Mouse (Mus musculus) cerebellum, adult 2 months (tissue): ENCODE measurements around the gene Mprip. TPM values are rescaled to one million over a fixed set of nuclear protein-coding genes. Genes with fewer than 3 reads are reported as not detected.
"Not testable (repeated sequence)": the region's sequence is repeated elsewhere in the genome, so short reads cannot be mapped to it uniquely, and the experiment has no call there.

ENCODE experiments used
- DNase-seq, 2 experiments: peaks; one replicate each; pipeline ENCODE4 v3.0.0; 2021
- H3K27ac ChIP-seq: fragments of 200-500 bp; 2 replicates; pipeline ENCODE4 v1.5.1; 2012; ENCODE audit warnings: low read length, control low read depth, inconsistent platforms; ENCODE audit not compliant: insufficient read depth
- H3K27me3 ChIP-seq: fragments of 200-500 bp; 2 replicates; pipeline ENCODE4 v1.6.1; 2012; ENCODE audit warnings: inconsistent platforms, mild to moderate bottlenecking, low read length, moderate library complexity; ENCODE audit not compliant: control insufficient read depth, insufficient read depth
- H3K4me1 ChIP-seq: fragments of 200-500 bp; 2 replicates; pipeline ENCODE4 v1.6.1; 2011; ENCODE audit warnings: low read length; ENCODE audit not compliant: control insufficient read depth, insufficient read depth
- H3K4me3 ChIP-seq: fragments of 200-500 bp; replicated peaks from 2 replicates; pipeline ENCODE3; 2011; ENCODE audit warnings: mild to moderate bottlenecking, low read depth, low read length, control low read depth; ENCODE audit not compliant: insufficient read depth
- CTCF ChIP-seq: fragments of 200-500 bp; IDR thresholded peaks from 2 replicates; pipeline ENCODE4 v1.5.1; 2011; ENCODE audit warnings: low read depth, mild to moderate bottlenecking, control low read depth, low read length, moderate library complexity, borderline replicate concordance; ENCODE audit not compliant: insufficient read depth
- POLR2A ChIP-seq: fragments of 200-500 bp; IDR thresholded peaks from 2 replicates; pipeline ENCODE4 v1.6.1; 2011; ENCODE audit warnings: low read length, control low read depth, borderline replicate concordance; ENCODE audit not compliant: insufficient read depth
- WGBS: fragments of 180-500 bp; shearing (Covaris S2); methylation state at CpG from one replicate; pipeline ENCODE4 v1.1.7; 2018; 5-methylcytosine and 5-hydroxymethylcytosine counted together
- polyA plus RNA-seq: library from polyadenylated mRNA; depleted of rRNA; stranded (reverse); fragments of >200 nt; gene quantifications from 2 replicates; pipeline ENCODE4 v1.2.3, GENCODE M21; 2012

Gene Mprip
- polyA plus RNA-seq, 1 experiment = 160 TPM

- TF ChIP-seq POLR2A (no peak), CTCF (peak; percentile 18; the same call in 1 of the 2 replicates)
- DNase-seq = peak in 1 of 2 experiments; percentile 59
- 33% methylated on average over 1 of the region's 1 CpGs for WGBS
- no peaks in the 10 kb centered on the region for H3K27me3 ChIP-seq
- H3K27ac ChIP-seq = peak overlapping the region; percentile 66; the same call in 1 of the 2 replicates
- H3K4me3 ChIP-seq = no peak overlapping the region
- peaks cover 37% of the 10 kb centered on the region for H3K4me1 ChIP-seq
Measured at GRCm38 (mm10) chr11:59732407-59733066, 71.4 kb downstream of the Mprip start.

GRCm38 (mm10) chr11:59733600-59733999 lies 72.5 kb downstream of the Mprip start:
- 76% methylated on average over 5 of the region's 5 CpGs for WGBS
- not testable (repeated sequence) for H3K27me3 ChIP-seq, DNase-seq, H3K27ac ChIP-seq, H3K4me3 ChIP-seq
- H3K4me1 ChIP-seq = peaks cover 38% of the 10 kb centered on the region

DNA sequence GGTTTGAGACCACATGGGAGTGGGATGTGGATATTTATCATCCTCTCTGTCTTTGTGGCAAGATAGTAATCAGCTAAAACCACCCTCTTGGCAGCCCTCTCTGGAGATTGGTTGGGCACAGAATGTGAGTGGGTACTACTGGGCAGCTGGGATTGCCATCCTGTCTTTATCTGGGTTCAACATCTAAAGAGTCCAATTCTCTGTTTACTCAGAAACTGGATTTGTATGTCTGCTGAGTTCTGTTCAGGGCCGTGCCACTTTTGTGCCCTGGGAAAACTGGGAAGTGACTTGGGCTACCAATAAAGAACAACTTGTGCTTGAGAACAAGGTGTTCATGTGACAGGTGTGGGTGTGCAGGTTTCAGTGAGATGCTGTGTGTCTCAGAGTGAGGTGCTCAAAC lies 73.2 kb downstream of the Mprip start:
- Histone ChIP-seq H3K27ac (no peak overlapping the region), H3K4me3 (no peak overlapping the region), H3K27me3 (no peaks in the 10 kb centered on the region), H3K4me1 (peaks cover 38% of the 10 kb centered on the region)
- TF ChIP-seq POLR2A (no peak), CTCF (no peak)
- no peak for DNase-seq
- 90% methylated on average over 1 of the region's 1 CpGs for WGBS

DNA sequence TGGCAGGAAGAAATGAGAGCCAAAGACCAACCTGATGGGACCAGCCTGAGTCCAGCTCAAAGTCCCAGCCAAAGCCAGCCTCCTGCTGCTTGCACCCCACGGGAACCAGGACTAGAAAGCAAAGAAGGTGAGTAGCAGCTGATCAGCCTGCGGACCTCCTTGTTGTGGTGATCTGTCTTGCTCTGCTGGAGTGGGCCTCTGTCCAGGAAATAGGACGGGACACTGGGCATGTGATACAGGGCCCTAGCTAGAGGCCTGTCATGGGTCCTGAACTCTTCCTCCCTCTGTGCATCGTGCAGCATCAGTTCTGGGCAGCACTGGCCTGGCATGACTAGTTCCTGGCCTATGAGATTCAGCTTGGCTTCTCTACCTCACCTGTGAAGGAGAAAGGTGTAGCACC lies 74.8 kb downstream of the Mprip start:
- WGBS = 5% methylated on average over 4 of the region's 4 CpGs
- not testable (repeated sequence) for H3K4me3 ChIP-seq, H3K27me3 ChIP-seq
- Histone ChIP-seq H3K27ac (0 out of 2 replicates have a peak overlapping the region, but pooled peaks have one; percentile 7), H3K4me1 (peaks cover 30% of the 10 kb centered on the region)
- peak; percentile 45 to 51 for DNase-seq

DNA sequence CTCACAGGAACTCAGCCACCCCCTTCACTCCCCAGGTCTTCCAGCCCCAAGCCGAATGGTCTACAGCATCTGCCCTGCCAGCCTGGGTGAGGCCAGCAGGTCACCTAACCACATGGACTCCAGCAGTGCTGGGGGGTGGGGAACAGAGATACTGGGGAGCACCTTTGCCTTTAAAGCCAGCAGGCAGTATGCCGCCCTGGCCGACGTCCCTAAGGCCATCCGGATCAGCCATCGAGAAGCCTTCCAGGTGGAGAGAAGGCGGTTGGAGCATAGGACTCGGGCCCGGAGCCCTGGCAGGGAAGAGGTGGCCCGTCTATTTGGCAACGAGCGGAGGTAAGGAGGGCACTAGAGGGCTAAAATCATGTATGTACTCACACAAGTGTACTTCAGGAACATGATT lies 76.1 kb downstream of the Mprip start:
- Histone ChIP-seq H3K4me1 (peaks cover 29% of the 10 kb centered on the region), H3K4me3 (no peak overlapping the region), H3K27me3 (no peaks in the 10 kb centered on the region), H3K27ac (0 out of 2 replicates have a peak overlapping the region, but pooled peaks have one; percentile 19)
- TF ChIP-seq CTCF (no peak), POLR2A (no peak)
- peak; percentile 60 to 65 for DNase-seq
- 50% methylated on average over 12 of the region's 12 CpGs for WGBS

DNA sequence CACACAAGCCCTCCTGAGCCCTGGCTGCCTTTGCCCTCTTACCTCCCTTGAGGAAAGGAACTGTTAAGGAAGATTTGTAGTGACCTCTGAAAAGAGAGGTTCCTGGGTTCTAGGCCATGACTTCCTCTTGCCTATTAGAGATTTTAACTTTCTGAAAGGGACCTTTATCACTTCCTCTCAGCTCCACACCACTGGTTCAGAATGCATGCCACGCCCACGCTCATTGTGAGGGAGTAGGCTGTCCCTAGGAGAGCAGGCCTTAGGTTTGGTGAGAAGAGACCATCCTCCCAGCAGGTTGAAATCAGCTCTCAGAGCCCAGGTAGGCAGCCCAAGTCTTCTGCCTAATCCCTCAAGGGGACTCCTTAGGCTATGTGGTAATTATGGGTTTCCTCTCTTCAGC lies 78.9 kb downstream of the Mprip start:
- peaks cover 49% of the 10 kb centered on the region for H3K4me1 ChIP-seq
- TF ChIP-seq POLR2A (no peak), CTCF (no peak)
- no peak for DNase-seq
- WGBS = 89% methylated on average over 2 of the region's 2 CpGs
- H3K27me3 ChIP-seq = no peaks in the 10 kb centered on the region
- no peak overlapping the region for H3K27ac ChIP-seq
- H3K4me3 ChIP-seq = no peak overlapping the region

GRCm38 (mm10) chr11:59741915-59742314 lies 80.8 kb downstream of the Mprip start:
- Histone ChIP-seq H3K4me1 (peaks cover 38% of the 10 kb centered on the region), H3K27ac (no peak overlapping the region), H3K4me3 (no peak overlapping the region), H3K27me3 (no peaks in the 10 kb centered on the region)
- no peak for DNase-seq
- TF ChIP-seq POLR2A (no peak), CTCF (no peak)
- WGBS = 77% methylated on average over 5 of the region's 5 CpGs

- Histone ChIP-seq H3K27me3 (no peaks in the 10 kb centered on the region), H3K4me3 (no peak overlapping the region), H3K4me1 (peaks cover 31% of the 10 kb centered on the region), H3K27ac (0 out of 2 replicates have a peak overlapping the region, but pooled peaks have one; percentile 26)
- 7% methylated on average over 2 of the region's 2 CpGs for WGBS
- TF ChIP-seq POLR2A (no peak), CTCF (no peak)
- peak; percentile 47 to 58 for DNase-seq
Measured at GRCm38 (mm10) chr11:59743307-59743706, 82.2 kb downstream of the Mprip start.
